ENCODE assay signal across 8 mouse cellular contexts in the genomic region with DNA sequence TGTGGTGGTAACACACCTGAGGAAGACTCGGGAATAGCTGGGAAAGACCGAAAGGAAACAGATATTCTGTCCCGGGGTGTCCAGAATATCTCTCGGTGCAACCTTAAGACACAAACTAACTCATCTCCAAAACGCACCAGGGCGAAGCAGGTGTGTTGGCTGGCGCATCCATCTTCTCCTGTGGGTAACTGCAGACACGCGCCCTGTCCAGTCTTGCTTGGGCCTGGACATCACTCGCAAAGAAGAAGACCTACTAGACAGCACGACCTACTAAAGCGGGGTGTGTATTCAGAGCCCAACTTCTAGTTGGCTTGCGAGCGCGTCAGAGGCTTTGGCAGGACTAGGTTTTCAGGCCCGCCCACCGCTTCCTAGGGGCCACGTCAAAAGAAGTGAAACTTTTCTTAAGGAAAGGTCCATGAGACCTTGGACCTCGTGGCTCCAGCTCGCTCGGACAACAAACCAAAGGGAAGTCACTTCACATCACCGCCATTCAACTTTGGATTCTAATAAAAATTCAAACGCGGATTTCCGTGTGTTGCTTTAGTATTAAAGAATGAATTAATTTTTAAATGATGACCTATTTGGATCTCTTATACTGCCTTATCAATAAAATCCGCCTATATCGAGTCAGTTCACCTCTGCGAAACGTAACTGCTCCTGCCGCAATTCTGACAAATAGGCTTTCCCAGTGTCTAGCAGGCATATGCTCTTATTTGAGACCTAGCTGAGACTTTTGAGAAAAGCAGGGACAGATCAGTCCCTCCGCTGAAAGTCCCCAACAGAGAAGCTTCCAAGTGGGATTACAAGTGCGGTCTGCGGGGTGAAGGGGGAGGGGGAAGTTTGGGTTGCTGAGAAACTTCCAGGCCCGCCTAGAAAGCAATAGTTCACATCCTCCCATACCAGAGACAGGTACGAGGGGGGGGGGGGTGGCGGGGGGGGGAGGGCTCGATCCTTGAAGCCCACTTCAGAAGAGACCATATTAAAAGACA. TPM values are rescaled to one million over a fixed set of nuclear protein-coding genes. Genes with fewer than 3 reads are reported as not detected.
DNase-seq lines count a peak whose midpoint lies in the region; ATAC-seq and TF ChIP-seq lines count a peak whose summit lies in the region.

No protein-coding gene starts in this region.

- no peak for ATAC-seq in embryonic facial prominence, embryonic 11.5 days (replicated peaks; ENCODE audit: insufficient number of reproducible peaks, low FRiP score, low TSS enrichment, low read depth)
- ATAC-seq in intestine, embryonic 15.5 days = peak; percentile 28

- 3% methylated on average over 37 of the region's 37 CpGs for WGBS in kidney, adult 2 months
- WGBS in embryonic facial prominence, embryonic 11.5 days = 1% methylated on average over 35 of the region's 37 CpGs
- WGBS in intestine, embryonic 15.5 days = 1% methylated on average over 34 of the region's 37 CpGs
- 5% methylated on average over 36 of the region's 37 CpGs for WGBS in thymus, adult 2 months

- H3K9ac ChIP-seq in embryonic facial prominence, embryonic 11.5 days (replicated peaks; ENCODE audit: low read length) = no peak overlapping the region
- no peak overlapping the region for H3K9ac ChIP-seq in intestine, embryonic 15.5 days

- no peaks in the 10 kb centered on the region for H3K36me3 ChIP-seq in kidney, adult 2 months (ENCODE audit: control insufficient read depth, insufficient read depth, low read length)
- H3K36me3 ChIP-seq in embryonic facial prominence, embryonic 11.5 days (replicated peaks; ENCODE audit: control insufficient read depth, insufficient read depth, low read depth, low read length) = no peaks in the 10 kb centered on the region
- H3K36me3 ChIP-seq in intestine, embryonic 15.5 days = no peaks in the 10 kb centered on the region
- H3K36me3 ChIP-seq in thymus, adult 2 months (ENCODE audit: control insufficient read depth, insufficient read depth, low read length) = no peaks in the 10 kb centered on the region

- TF ChIP-seq CTCF in kidney, adult 2 months (conservative IDR thresholded peaks at IDR 0.05; ENCODE audit: insufficient read depth, insufficient read length, low read depth, low read length) = no peak
- no peak for TF ChIP-seq CTCF in thymus, adult 2 months (IDR thresholded peaks at IDR 0.05; ENCODE audit: borderline replicate concordance, control insufficient read depth, extremely low read depth, insufficient read depth, low read length, poor library complexity)

- H3K27ac ChIP-seq in kidney, adult 2 months (ENCODE audit: insufficient read depth, low read depth, low read length) = no peak overlapping the region
- H3K27ac ChIP-seq in embryonic facial prominence, embryonic 11.5 days (replicated peaks; ENCODE audit: low read depth, low read length) = no peak overlapping the region
- H3K27ac ChIP-seq in intestine, embryonic 15.5 days = no peak overlapping the region
- no peak overlapping the region for H3K27ac ChIP-seq in thymus, adult 2 months (ENCODE audit: control insufficient read depth, insufficient read depth, low read length)

- H3K9me3 ChIP-seq in embryonic facial prominence, embryonic 11.5 days (replicated peaks; ENCODE audit: control insufficient read depth, low read length) = no peaks in the 10 kb centered on the region
- no peaks in the 10 kb centered on the region for H3K9me3 ChIP-seq in intestine, embryonic 15.5 days

- peak overlapping the region; percentile 83 for H3K4me2 ChIP-seq in embryonic facial prominence, embryonic 11.5 days (ENCODE audit: low read depth, low read length)
- H3K4me2 ChIP-seq in intestine, embryonic 15.5 days (replicated peaks) = peak overlapping the region; percentile 72

- H3K4me3 ChIP-seq in kidney, adult 2 months (ENCODE audit: insufficient read depth, low read depth, low read length) = peak overlapping the region; percentile 35
- H3K4me3 ChIP-seq in embryonic facial prominence, embryonic 11.5 days (ENCODE audit: low read depth, low read length) = peak overlapping the region; percentile 40
- H3K4me3 ChIP-seq in intestine, embryonic 15.5 days (replicated peaks) = peak overlapping the region; percentile 33
- no peak overlapping the region for H3K4me3 ChIP-seq in thymus, adult 2 months (ENCODE audit: control insufficient read depth, insufficient read depth, low read length)

- peaks cover 5% of the 10 kb centered on the region for H3K27me3 ChIP-seq in kidney, adult 2 months (replicated peaks; ENCODE audit: control insufficient read depth, insufficient read depth, low read length)
- H3K27me3 ChIP-seq in embryonic facial prominence, embryonic 11.5 days (ENCODE audit: control insufficient read depth, insufficient read depth, low read length) = peaks cover 52% of the 10 kb centered on the region
- H3K27me3 ChIP-seq in intestine, embryonic 15.5 days (replicated peaks) = peaks cover 53% of the 10 kb centered on the region
- H3K27me3 ChIP-seq in thymus, adult 2 months (ENCODE audit: control insufficient read depth, insufficient read depth, low read length) = peaks cover 12% of the 10 kb centered on the region

- TF ChIP-seq POLR2A in kidney, adult 2 months (IDR thresholded peaks at IDR 0.05; ENCODE audit: low read depth, low read length) = no peak
- no peak for TF ChIP-seq POLR2A in thymus, adult 2 months (IDR thresholded peaks at IDR 0.05; ENCODE audit: control insufficient read depth, extremely low read depth, insufficient read depth, low read length, poor library complexity)

- no peak for DNase-seq in kidney, adult 2 months
- DNase-seq in kidney, adult 9 months = no peak
- DNase-seq in embryonic facial prominence, embryonic 11.5 days (ENCODE audit: low spot score) = peak; percentile 12
- DNase-seq in neural tube, embryonic 10.5 days (ENCODE audit: extremely low spot score, low spot score) = peak; percentile 47
- DNase-seq in urinary bladder, adult 2 months (ENCODE audit: low spot score) = no peak
- DNase-seq in cerebellum, adult 9-11 months = no peak
- DNase-seq in thymus, adult 2 months = no peak

- H3K4me1 ChIP-seq in kidney, adult 2 months (ENCODE audit: control insufficient read depth, insufficient read depth, low read length) = no peaks in the 10 kb centered on the region
- H3K4me1 ChIP-seq in embryonic facial prominence, embryonic 11.5 days (ENCODE audit: control insufficient read depth, insufficient read depth, low read length) = peaks cover 6% of the 10 kb centered on the region; the same call in 1 of the 2 replicates
- H3K4me1 ChIP-seq in intestine, embryonic 15.5 days (replicated peaks) = peaks cover 16% of the 10 kb centered on the region; the same call in 1 of the 2 replicates
- H3K4me1 ChIP-seq in thymus, adult 2 months (replicated peaks; ENCODE audit: control insufficient read depth, insufficient read depth, low read length) = peaks cover 3% of the 10 kb centered on the region; the same call in 1 of the 2 replicates

RNA-seq across cellular contexts. Expression of a gene that starts 20.7 kb away (rescaled TPM):
- 0.33 and 1.0 TPM in 2 replicates for polyA plus RNA-seq in kidney, adult 2 months (2012; rRNA removed)
- polyA plus RNA-seq in embryonic facial prominence, embryonic 11.5 days (2014; fragmentation: Nextera tagmentation; extraction: Ambion mirVana) = 3.7 and 5.7 TPM in 2 replicates
- polyA plus RNA-seq in intestine, embryonic 15.5 days (2015; fragmentation: Nextera tagmentation; extraction: Ambion mirVana) = 3.3 and 3.9 TPM in 2 replicates
- polyA plus RNA-seq in urinary bladder, adult 2 months (2012; rRNA removed) = 1.5 and 2.2 TPM in 2 replicates
- 1.7 and 2.0 TPM in 2 replicates for polyA plus RNA-seq in thymus, adult 2 months (2012; rRNA removed)

Comparison
In these comparisons a context has a peak if more than half of its experiments do, and no peak if none do; other contexts are left out.
1. DNase-seq: peak in embryonic facial prominence, embryonic 11.5 days (single experiment) and neural tube, embryonic 10.5 days (single experiment); none in kidney, adult 2 months (single experiment), kidney, adult 9 months (single experiment), urinary bladder, adult 2 months (single experiment), cerebellum, adult 9-11 months (single experiment) and thymus, adult 2 months (single experiment).